Mouse (Mus musculus): ENCODE data around the gene Usp49. TPM values are rescaled to one million over a fixed set of nuclear protein-coding genes. Genes with fewer than 3 reads are reported as not detected.
"Not testable (repeated sequence)": the region's sequence is repeated elsewhere in the genome, so short reads cannot be mapped to it uniquely, and the experiment has no call there.

Gene Usp49
- polyA plus RNA-seq, 1 experiment from 2014 or later = 6.8 TPM

DNA sequence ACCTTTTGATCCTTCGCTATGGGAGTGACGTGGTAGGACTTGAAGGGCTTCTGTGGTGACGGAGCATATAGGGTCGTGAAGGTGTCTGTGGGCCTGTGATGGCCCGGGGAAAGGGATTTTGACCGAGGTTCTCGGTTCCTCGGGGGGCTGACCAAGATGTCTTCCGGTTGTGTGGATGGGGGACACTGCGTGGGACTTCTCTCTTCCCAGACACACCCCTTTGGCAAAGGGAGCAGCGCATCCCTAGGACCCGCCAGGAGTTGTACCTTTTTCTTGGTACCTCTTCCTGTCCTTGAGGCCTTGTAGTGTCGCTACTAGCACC, 18.9 kb upstream of the Usp49 start:
- Histone ChIP-seq H3K4me2 (peak overlapping the region; percentile 93), H3K4me3 (replicated peaks) (peak overlapping the region; percentile 90), H3K27ac (replicated peaks) (peak overlapping the region; percentile 80), H3K9ac (replicated peaks) (peak overlapping the region; percentile 84), H3K27me3 (replicated peaks) (no peaks in the 10 kb centered on the region), H3K9me3 (replicated peaks) (no peaks in the 10 kb centered on the region), H3K4me1 (peaks cover 47% of the 10 kb centered on the region), H3K36me3 (peaks cover 35% of the 10 kb centered on the region)
- WGBS = 1% methylated on average over 13 of the region's 13 CpGs
- ATAC-seq (ENCODE audit: low FRiP score) = peak; percentile 66; the same call in 1 of the 2 replicates

DNA sequence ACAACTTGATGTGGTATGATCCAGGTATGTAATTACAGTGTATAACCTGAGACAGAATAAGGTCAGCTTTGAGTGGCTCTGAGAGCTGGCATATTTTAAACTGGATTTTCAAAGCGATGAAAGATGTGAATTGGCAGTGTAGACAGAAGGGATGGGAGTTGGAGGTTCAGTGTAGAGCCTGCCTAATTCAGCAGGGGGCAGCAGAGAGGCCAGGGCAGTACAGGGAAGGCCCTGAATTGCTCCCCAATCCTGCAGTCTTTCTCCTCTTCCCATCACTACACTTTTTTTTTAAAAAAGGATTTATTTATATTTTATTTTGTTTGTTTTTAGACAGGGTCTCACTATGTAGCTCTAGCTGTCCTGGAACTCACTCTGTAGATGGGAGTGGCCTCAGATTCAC, 16.5 kb upstream of the Usp49 start:
- H3K4me2 ChIP-seq = no peak overlapping the region
- no peaks in the 10 kb centered on the region for H3K27me3 ChIP-seq (replicated peaks)
- H3K9me3 ChIP-seq (replicated peaks) = no peaks in the 10 kb centered on the region
- H3K27ac ChIP-seq (replicated peaks) = no peak overlapping the region
- 84% methylated on average over 1 of the region's 1 CpGs for WGBS
- peaks cover 40% of the 10 kb centered on the region for H3K4me1 ChIP-seq
- H3K9ac ChIP-seq (replicated peaks) = no peak overlapping the region
- peaks cover 36% of the 10 kb centered on the region for H3K36me3 ChIP-seq
- ATAC-seq (ENCODE audit: low FRiP score) = no peak
- no peak overlapping the region for H3K4me3 ChIP-seq (replicated peaks)

GRCm38 (mm10) chr17:47616119-47616518, 14.4 kb upstream of the Usp49 start:
- H3K4me3 ChIP-seq (replicated peaks) = no peak overlapping the region
- H3K4me1 ChIP-seq = peaks cover 24% of the 10 kb centered on the region
- no peak overlapping the region for H3K9ac ChIP-seq (replicated peaks)
- no peak overlapping the region for H3K4me2 ChIP-seq
- H3K9me3 ChIP-seq (replicated peaks) = no peaks in the 10 kb centered on the region
- no peak for ATAC-seq (ENCODE audit: low FRiP score)
- H3K36me3 ChIP-seq = peaks cover 52% of the 10 kb centered on the region
- H3K27ac ChIP-seq (replicated peaks) = no peak overlapping the region
- no peaks in the 10 kb centered on the region for H3K27me3 ChIP-seq (replicated peaks)
- 96% methylated on average over 8 of the region's 8 CpGs for WGBS

- H3K4me2 ChIP-seq = no peak overlapping the region
- ATAC-seq (ENCODE audit: low FRiP score) = no peak
- peaks cover 24% of the 10 kb centered on the region for H3K4me1 ChIP-seq
- H3K36me3 ChIP-seq = peaks cover 52% of the 10 kb centered on the region
- no peak overlapping the region for H3K4me3 ChIP-seq (replicated peaks)
- no peaks in the 10 kb centered on the region for H3K9me3 ChIP-seq (replicated peaks)
- no peaks in the 10 kb centered on the region for H3K27me3 ChIP-seq (replicated peaks)
- H3K9ac ChIP-seq (replicated peaks) = no peak overlapping the region
- no peak overlapping the region for H3K27ac ChIP-seq (replicated peaks)
- 93% methylated on average over 4 of the region's 4 CpGs for WGBS
Measured at GRCm38 (mm10) chr17:47616652-47617051, 13.8 kb upstream of the Usp49 start.

- no peak overlapping the region for H3K27ac ChIP-seq (replicated peaks)
- no peak overlapping the region for H3K9ac ChIP-seq (replicated peaks)
- H3K4me2 ChIP-seq = no peak overlapping the region
- H3K4me3 ChIP-seq (replicated peaks) = no peak overlapping the region
- peaks cover 14% of the 10 kb centered on the region for H3K4me1 ChIP-seq
- 94% methylated on average over 9 of the region's 9 CpGs for WGBS
- ATAC-seq (ENCODE audit: low FRiP score) = no peak
- peaks cover 62% of the 10 kb centered on the region for H3K36me3 ChIP-seq
- H3K9me3 ChIP-seq (replicated peaks) = no peaks in the 10 kb centered on the region
- no peaks in the 10 kb centered on the region for H3K27me3 ChIP-seq (replicated peaks)
Measured at GRCm38 (mm10) chr17:47617605-47618307, 12.7 kb upstream of the Usp49 start.

GRCm38 (mm10) chr17:47618556-47619311, 11.8 kb upstream of the Usp49 start:
- H3K9ac ChIP-seq (replicated peaks) = no peak overlapping the region
- peaks cover 68% of the 10 kb centered on the region for H3K36me3 ChIP-seq

GRCm38 (mm10) chr17:47622912-47623554, 7.5 kb upstream of the Usp49 start:
- 96% methylated on average over 14 of the region's 14 CpGs for WGBS
- Histone ChIP-seq H3K9me3 (replicated peaks) (no peaks in the 10 kb centered on the region), H3K9ac (replicated peaks) (no peak overlapping the region), H3K4me2 (no peak overlapping the region), H3K4me1 (peaks cover 4% of the 10 kb centered on the region), H3K36me3 (peaks cover 52% of the 10 kb centered on the region), H3K27me3 (replicated peaks) (no peaks in the 10 kb centered on the region), H3K4me3 (replicated peaks) (no peak overlapping the region), H3K27ac (replicated peaks) (no peak overlapping the region)
- ATAC-seq (ENCODE audit: low FRiP score) = no peak

More at GRCm38 (mm10) chr17:47618556-47619311, 11.8 kb upstream of the Usp49 start:
- no peak for ATAC-seq (ENCODE audit: low FRiP score)
- Histone ChIP-seq H3K4me3 (replicated peaks) (no peak overlapping the region), H3K27me3 (replicated peaks) (no peaks in the 10 kb centered on the region), H3K4me1 (peaks cover 4% of the 10 kb centered on the region; the same call in 1 of the 2 replicates), H3K27ac (replicated peaks) (no peak overlapping the region), H3K9me3 (replicated peaks) (no peaks in the 10 kb centered on the region), H3K4me2 (no peak overlapping the region)
- WGBS = 88% methylated on average over 13 of the region's 13 CpGs

- not testable (repeated sequence) for H3K9me3 ChIP-seq (replicated peaks); H3K9ac ChIP-seq (replicated peaks); ATAC-seq (ENCODE audit: low FRiP score); H3K27me3 ChIP-seq (replicated peaks); H3K4me2 ChIP-seq; H3K27ac ChIP-seq (replicated peaks); H3K4me3 ChIP-seq (replicated peaks)
- 100% methylated on average over 4 of the region's 5 CpGs for WGBS
- peaks cover 12% of the 10 kb centered on the region for H3K4me1 ChIP-seq
- peaks cover 42% of the 10 kb centered on the region for H3K36me3 ChIP-seq
Measured at GRCm38 (mm10) chr17:47624572-47624971, 5.9 kb upstream of the Usp49 start.

DNA sequence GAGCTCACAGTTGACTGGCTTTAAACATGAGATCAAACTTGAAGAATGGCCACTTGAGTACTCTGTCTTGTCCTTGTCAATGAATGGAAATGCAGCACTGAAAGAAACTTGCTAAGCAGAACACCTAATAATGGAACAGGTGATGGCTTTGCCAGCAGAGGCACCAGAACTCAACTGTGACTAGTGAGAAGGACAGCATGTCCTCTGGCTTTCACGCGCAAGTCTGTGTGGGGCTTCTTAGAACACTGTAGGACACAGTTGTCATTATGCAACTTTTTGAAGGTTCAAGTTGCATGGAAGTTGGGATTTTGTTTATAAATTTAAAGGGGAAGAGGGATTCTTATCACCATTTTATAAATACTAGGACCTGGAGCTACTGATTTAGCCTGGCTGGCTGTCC, 5.4 kb upstream of the Usp49 start:
- Histone ChIP-seq H3K4me2 (no peak overlapping the region), H3K4me3 (replicated peaks) (no peak overlapping the region), H3K4me1 (peaks cover 14% of the 10 kb centered on the region), H3K27me3 (replicated peaks) (no peaks in the 10 kb centered on the region), H3K36me3 (peaks cover 36% of the 10 kb centered on the region), H3K9ac (replicated peaks) (no peak overlapping the region), H3K9me3 (replicated peaks) (no peaks in the 10 kb centered on the region), H3K27ac (replicated peaks) (no peak overlapping the region)
- ATAC-seq (ENCODE audit: low FRiP score) = no peak
- 96% methylated on average over 2 of the region's 2 CpGs for WGBS

DNA sequence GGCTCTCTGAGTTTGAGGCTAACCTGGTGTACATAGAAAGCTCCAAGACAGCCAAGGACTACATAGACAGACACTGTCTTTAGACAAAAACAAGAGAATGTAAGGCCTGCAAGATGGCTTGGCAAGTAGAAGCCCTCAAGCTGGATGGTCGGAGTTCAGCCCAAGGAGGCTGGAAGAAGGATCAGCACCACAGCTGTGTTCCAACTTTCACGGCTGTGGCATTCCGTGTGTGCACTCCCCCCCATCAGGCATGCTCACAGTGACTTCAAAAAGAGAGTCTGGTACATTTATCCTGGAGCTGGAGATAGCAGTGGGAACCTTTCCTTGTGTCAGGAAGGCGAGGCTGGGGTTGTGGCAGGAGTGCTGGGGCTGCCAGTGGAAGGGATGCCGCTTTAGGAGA, 4.5 kb upstream of the Usp49 start:
- WGBS = 93% methylated on average over 5 of the region's 5 CpGs
- H3K4me2 ChIP-seq = no peak overlapping the region
- peaks cover 23% of the 10 kb centered on the region for H3K4me1 ChIP-seq
- no peak overlapping the region for H3K9ac ChIP-seq (replicated peaks)
- no peaks in the 10 kb centered on the region for H3K27me3 ChIP-seq (replicated peaks)
- H3K4me3 ChIP-seq (replicated peaks) = no peak overlapping the region
- ATAC-seq (ENCODE audit: low FRiP score) = no peak
- H3K36me3 ChIP-seq = peaks cover 30% of the 10 kb centered on the region
- H3K9me3 ChIP-seq (replicated peaks) = no peaks in the 10 kb centered on the region
- no peak overlapping the region for H3K27ac ChIP-seq (replicated peaks)

DNA sequence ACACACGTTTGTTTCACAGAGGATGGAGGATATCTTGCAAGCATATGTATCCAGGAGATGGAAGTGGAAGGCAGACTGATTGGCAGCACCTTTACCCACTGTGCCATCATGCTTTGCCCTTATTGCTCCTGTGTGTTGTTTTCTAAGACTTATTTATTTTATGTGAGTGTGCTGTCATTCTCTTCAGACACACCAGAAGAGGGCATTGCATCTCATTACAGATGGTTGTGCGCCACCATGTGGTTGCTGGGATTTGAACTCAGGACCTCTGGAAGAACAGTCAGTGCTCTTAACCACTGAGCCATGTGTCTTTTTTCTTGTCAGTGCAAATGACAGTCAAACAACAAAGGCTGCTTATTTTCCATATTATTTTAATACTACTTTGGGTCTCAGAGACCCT, 2.7 kb upstream of the Usp49 start:
- H3K9me3 ChIP-seq (replicated peaks) = no peaks in the 10 kb centered on the region
- no peak for ATAC-seq (ENCODE audit: low FRiP score)
- no peak overlapping the region for H3K9ac ChIP-seq (replicated peaks)
- no peak overlapping the region for H3K27ac ChIP-seq (replicated peaks)
- H3K36me3 ChIP-seq = peaks cover 19% of the 10 kb centered on the region
- 85% methylated on average over 2 of the region's 2 CpGs for WGBS
- H3K27me3 ChIP-seq (replicated peaks) = no peaks in the 10 kb centered on the region
- peaks cover 39% of the 10 kb centered on the region for H3K4me1 ChIP-seq
- H3K4me2 ChIP-seq = 0 out of 2 replicates have a peak overlapping the region, but pooled peaks have one; percentile 87
- H3K4me3 ChIP-seq (replicated peaks) = no peak overlapping the region
